Mouse (Mus musculus) thymus, adult 2 months (tissue): ENCODE measurements around the gene Myo18b.

Source experiments
- CTCF ChIP-seq: fragments of 200-500 bp; IDR thresholded peaks from 2 replicates; pipeline ENCODE4 v1.5.1; 2012; ENCODE audit warnings: mild to moderate bottlenecking, control low read depth, low read length, moderate library complexity, borderline replicate concordance; ENCODE audit not compliant: control insufficient read depth, poor library complexity, insufficient read depth; ENCODE audit errors: extremely low read depth
- POLR2A ChIP-seq: fragments of 200-500 bp; IDR thresholded peaks from 2 replicates; pipeline ENCODE4 v1.6.1; 2012; ENCODE audit warnings: mild to moderate bottlenecking, low read length, control low read depth, moderate library complexity; ENCODE audit not compliant: control insufficient read depth, poor library complexity, insufficient read depth; ENCODE audit errors: extremely low read depth

GRCm38 (mm10) chr5:112646871-112647270 lies 249.3 kb downstream of the Myo18b start:
- no peak for TF ChIP-seq CTCF
- TF ChIP-seq POLR2A = no peak
